Mouse (Mus musculus): Measurements from ENCODE around the gene Usp3.

GRCm38 (mm10) chr9:66599577-66599976 is 6.6 kb upstream of the Usp3 start:
- no peak for TF ChIP-seq CTCF (IDR thresholded peaks at IDR 0.05; ENCODE audit: control insufficient read depth, insufficient read depth, low read length)
- no peak for TF ChIP-seq POLR2A (IDR thresholded peaks at IDR 0.05; ENCODE audit: borderline replicate concordance, control insufficient read depth, low read depth, low read length)

Measured in bone marrow, adult 2 months (tissue).